Mouse (Mus musculus): ENCODE results near the gene Wapl.

The Wapl gene

DNA sequence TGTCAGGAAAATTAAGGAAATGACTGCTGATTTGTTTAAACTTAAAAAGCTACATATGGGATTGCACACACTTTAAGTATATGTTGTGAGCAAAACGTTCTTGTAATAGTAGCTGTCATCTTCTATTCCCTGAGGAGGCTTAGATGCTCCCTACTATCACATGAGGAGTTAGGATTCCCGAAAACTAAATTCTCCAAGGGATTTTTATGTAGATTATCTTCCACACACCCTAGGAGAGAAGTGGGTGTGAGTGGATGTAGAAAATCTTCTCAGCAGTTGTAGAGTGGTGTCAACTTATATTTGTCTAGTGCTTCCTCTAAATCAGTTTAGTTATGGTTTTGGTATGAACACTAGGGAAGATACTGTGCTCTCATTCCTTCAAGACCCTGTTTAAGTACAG is 36.5 kb downstream of the Wapl start:
- DNase-seq = no peak

GRCm38 (mm10) chr14:34712027-34712426 is 38.3 kb downstream of the Wapl start:
- no peak for DNase-seq

- no peak for DNase-seq
These were observed 39.1 kb downstream of the Wapl start for GRCm38 (mm10) chr14:34712857-34713256.

- no peak for DNase-seq
These were observed 44.4 kb downstream of the Wapl start for GRCm38 (mm10) chr14:34718150-34718549.

DNA sequence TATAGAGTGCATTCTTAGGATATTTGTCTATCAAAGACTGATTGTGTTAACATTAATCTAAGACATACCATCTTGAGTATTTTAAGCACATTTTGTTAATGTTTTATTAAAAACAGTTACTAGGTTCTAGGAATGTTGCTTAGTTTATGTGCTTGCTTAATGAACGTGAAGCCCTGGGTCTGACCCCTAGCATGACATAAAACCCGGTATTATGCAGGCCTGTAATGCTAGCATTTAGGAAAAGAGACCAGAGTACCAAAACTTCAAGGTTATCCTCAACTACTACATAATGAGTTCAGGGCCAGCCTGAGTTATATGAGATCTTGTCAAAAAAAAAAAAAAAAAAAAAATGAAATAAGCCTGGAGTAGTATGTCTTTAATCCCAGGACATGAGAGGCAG is 54.0 kb downstream of the Wapl start:
- DNase-seq = no peak

- DNase-seq = no peak
These were observed 61.7 kb downstream of the Wapl start for GRCm38 (mm10) chr14:34735405-34735804.

GRCm38 (mm10) chr14:34745401-34745800 is 71.7 kb downstream of the Wapl start:
- no peak for DNase-seq

- DNase-seq = no peak
These were observed 82.0 kb downstream of the Wapl start for GRCm38 (mm10) chr14:34755731-34756130.

DNA sequence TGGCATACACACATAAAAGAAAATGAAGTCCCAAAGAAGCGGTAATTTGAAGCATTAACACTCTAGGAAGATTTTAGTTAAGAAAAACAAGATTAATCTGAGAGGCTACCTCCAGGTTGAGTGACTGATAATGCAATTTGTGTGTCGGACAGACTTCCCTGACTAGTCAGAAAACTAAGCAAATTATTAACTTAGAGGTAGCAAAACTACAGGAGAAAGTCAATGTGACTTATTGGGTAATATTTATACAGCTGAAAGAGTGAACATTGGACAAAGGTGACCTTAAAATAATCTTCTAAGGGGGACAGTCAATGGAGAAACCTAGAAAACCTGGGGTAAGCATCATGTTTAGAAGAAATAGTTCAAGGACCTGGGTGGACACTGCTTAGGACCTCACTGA is 86.2 kb downstream of the Wapl start:
- DNase-seq = no peak

DNA sequence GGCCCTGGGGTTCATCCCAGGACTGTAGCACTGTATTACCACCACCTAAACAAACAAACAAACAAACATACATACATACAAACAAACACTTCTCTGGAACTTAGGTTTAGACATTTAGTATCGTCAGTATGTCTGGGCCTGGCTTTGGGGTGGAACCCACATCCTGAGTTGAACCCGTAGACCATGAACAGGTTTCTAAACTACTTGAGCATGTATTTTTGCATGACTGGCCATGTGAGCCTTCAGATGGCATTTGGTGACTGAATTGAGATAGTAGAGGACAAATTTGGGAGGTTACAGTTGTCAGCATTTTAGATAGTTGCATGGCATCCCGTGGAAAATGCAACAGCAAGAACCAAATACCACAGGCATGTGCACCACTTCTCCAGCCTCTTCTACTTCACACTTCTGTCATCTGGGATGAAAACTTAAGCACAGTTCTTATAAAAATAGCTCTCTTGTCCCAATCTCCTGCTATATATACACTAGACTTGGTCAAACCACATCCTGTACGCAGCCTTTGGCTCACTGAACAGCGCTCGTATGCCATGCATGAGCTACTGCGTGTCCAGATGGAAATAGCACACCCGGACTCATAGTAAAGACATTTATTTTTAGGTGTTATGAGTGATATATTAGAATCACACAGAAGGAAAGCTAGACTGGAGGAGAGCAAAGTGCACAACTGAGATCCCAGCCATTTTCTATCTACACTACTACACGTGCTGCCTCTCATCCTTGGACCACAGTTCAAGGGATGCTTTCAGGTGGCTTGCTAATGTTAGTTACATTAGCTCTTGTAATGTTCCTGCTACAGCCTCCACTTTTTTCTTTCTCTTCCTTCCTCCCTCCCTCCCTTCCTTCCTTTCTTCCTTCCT is 87.6 kb downstream of the Wapl start:
- no peak for DNase-seq

GRCm38 (mm10) chr14:34762682-34763081 is 89.0 kb downstream of the Wapl start:
- no peak for DNase-seq

DNA sequence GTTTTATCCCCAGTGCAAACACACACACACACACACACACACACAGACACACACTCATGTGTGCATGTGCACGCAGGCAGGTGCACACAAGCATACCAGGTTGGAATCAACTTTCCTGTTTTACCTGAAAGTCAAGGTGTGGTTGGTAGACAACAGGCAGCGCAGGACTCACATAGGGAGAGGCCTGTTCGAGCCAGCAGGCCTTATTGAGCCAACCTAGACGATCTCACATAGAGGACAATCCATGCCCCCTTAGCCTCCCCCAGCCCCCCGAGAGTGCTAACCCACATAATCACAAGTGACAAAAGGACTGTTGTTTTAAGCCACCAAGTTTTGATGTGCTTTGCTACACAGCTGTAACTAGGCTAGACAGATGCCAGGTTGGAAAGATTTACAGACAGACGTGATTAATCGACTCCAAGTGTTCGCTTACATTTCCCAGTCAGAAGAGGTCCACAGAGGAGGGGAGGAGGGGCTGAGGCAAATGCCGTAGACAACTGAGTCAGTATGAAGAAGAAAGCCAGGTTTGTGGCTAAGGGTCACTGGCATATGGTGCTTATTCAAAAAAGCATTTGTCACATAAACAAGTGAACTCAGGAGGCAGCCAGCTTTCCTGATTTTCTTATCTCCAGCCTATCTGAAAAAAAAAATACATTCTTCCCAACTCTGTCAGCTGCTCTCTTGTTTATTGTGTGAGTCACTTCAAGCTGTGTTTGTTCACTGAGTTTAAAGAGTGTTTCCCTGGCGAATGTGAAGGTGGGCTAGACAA is 90.2 kb downstream of the Wapl start:
- no peak for DNase-seq

DNA sequence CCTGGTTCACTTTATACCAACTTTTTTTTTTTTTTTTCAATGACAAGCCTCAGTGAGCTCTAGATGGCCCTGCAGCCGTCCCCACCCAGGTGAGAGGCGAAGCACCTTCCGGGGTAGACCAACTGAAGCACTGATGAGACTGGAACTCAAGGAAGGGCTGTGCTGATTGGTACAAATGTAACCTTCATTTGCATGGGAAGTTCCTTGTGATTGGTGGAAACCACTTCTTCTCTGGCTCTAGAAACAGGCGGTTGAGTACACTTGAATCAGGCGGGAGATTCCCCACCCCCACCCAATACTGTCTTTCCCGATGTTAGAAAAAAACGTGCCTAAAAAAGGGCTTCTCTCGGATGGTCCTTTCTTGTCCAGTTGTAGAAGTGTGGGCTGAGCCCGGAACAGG is 91.2 kb downstream of the Wapl start:
- no peak for DNase-seq

DNA sequence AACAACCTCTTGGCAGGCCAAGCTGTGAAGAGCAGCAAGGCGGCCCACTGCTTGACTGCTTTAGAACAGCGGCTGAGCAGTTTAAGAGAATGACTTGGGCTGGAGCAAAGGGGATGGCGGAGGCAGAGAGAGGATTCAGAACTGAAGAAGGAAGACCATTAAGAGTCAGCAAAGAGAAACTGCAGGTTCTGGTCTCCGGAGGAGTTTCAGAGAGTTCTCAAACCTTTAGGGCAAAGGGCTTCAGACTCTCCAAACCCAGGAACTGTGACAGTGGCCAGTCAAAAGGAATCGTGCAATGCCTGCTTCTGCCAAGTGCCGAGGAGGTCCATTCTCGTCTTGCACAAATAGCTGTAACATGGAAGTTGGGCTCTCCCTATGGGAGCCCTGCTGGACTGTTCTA is 91.7 kb downstream of the Wapl start:
- no peak for DNase-seq

GRCm38 (mm10) chr14:34766181-34766580 is 92.5 kb downstream of the Wapl start:
- no peak for DNase-seq

DNA sequence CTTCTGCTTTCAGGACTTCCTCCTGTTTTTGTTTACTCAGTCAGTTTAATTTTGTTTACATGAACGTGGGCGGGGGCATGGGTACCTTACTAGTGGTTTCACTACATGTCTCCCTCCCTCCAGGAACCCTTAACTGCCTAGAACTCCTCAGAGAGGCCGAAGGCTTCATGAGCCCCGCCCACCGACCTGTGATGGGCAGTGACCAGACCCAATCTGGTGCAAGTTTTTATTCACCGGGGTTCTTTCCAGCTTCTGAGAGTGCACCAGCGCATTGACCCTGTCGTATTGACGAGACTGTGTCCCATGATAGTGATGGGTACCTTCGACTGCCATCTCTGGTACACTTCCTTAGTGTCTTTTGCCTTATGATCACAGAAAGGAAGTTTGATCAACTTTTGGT is 94.6 kb downstream of the Wapl start:
- DNase-seq = peak; percentile 58

- peak; percentile 74 for DNase-seq
These were observed 95.4 kb downstream of the Wapl start for GRCm38 (mm10) chr14:34769021-34769566.

DNA sequence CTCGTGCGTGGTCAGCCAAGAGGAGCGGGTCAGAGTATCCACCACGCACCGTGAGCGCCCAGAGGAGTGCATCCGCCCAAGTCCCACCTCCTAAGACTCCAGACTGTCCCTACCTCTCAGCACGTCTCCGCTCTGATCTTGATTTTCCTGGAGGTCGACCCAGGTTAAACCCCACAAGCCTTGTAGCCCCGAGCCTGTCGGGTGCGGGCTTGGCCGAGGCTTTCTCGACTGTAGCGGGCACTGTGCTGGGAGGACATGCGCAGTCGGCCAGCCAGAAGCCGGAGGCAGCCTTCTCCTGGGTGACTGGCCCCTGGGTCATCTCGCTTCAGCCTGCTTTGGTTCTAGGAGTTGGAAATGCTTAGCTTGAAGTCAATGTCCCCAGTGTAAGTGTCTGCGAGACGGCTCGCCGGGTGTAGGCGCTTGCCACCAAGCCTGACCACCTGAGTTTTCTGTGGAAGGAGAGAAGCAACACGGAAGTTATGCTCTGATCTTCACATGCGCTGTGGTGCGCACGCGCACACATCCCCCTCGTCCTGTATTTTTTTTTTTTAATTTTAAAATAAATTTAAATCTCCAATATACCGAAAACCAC is 95.9 kb downstream of the Wapl start:
- peak; percentile 17 for DNase-seq

DNA sequence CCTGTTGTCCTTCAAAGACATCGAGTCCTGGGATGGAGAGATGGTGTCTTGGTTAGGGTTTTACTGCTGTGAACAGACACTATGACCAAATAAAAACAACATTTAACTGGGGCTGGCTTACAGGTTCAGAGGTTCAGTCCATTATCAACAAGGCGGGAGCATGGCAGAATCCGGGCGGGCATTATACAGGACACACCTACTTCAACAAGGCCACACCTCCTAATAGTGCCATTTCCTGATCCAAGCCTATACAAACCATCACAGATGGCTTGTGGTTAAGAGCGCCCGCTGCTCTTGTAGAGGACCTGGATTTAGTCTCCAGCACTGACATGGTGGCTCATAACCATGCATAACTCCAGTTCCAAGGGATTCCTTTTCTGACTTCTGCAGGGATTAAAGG is 96.7 kb downstream of the Wapl start:
- DNase-seq = no peak

GRCm38 (mm10) chr14:34771601-34772000 is 97.9 kb downstream of the Wapl start:
- DNase-seq = no peak

DNA sequence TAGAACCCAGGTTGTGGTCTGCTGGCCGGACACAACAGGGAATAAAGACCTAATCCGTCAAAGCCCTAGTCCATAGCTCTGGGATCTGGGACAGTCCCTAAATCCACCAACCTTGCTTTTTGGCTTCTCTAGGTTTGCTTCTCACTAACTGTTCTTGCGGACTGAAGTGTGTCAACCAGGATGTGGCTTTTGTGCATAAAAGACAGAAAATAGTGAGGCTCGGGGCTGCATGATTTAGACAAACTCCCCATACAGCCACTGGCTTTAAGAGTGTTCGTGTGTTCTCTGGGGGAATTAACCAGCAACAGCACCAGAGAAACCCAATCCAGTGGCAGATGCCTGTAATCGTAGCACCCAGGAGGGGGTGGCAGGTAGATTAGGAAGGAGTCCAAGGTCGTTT is 98.4 kb downstream of the Wapl start:
- no peak for DNase-seq

GRCm38 (mm10) chr14:34773681-34774080 is 100.0 kb downstream of the Wapl start:
- no peak for DNase-seq

- no peak for DNase-seq
These were observed 100.5 kb downstream of the Wapl start for GRCm38 (mm10) chr14:34774231-34774630.
